Mouse (Mus musculus) retina, embryonic 14.5 days (tissue): Measurements from ENCODE around the gene Podxl2.

Experiments used
- DNase-seq: peaks from one replicate; pipeline ENCODE4 v3.0.0-alpha.2; 2015; ENCODE audit warnings: low spot score

Gene Podxl2

DNA sequence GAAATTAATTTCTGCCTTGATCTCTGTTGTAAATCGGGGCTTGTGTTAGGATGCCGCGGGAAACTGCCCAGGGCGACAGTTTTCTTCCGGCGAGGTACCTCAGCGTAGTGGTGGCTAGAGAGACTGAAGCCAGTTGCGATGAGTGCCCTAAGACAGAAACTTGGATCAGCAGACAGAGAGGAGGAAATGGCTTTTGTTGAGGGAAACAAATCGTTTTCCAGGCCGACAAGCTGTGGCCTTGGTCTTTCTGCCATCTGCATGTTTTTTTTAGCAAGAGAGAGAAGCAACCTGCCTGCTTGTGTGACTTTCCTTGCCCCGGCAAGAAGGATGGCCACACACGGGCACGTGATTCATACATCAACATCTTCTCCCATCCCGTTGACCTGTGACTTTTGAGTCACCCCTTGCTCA lies 80.3 kb downstream of the Podxl2 start:
- DNase-seq: no peak

DNA sequence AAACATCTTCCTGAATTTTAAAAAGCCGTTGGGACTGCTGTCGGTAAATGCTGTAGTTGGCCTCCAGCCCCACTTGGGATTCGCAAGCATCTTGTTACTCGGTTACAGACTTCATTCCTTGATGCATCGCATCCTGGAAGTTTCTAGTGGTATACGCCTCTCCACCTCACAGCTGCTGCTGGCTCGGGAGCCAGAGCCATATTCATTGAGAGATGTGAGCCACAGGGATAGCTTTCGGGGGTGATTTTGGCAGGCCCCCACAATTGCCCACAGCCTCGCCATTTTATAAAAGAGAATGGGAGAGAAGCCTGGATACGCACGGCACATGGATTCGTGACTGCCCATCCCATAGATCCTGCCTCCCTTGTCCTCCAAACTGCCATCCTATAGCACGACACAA lies 81.0 kb downstream of the Podxl2 start:
- no peak for DNase-seq

DNA sequence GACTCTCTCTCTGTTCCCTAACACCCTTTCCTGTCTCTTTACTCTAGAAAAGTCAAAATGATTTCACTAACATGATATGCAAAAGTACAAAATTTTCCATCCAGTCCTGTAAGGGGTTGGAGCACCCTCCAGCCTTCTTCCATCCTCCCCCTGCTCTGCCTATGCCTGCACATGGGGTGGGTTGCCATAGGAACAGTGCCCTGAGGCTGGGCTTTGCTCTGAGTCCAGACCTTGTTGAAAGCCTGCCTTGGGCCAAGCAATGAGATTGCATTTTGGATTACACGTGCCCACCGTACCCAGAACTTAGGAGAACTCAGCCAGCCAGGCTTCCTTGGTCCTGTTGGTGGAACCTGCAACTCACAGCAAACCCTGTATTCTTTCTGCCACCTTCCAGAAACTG lies 81.6 kb downstream of the Podxl2 start:
- DNase-seq: peak; percentile 57
